Mouse (Mus musculus): ENCODE results near the gene Rhpn2. TPM values are rescaled to one million over a fixed set of nuclear protein-coding genes. Genes with fewer than 3 reads are reported as not detected.

Gene Rhpn2
- polyA plus RNA-seq, 1 experiment from 2014 or later, result 4.0 TPM

GRCm38 (mm10) chr7:35415801-35416653 is 82.1 kb downstream of the Rhpn2 start:
- Histone ChIP-seq H3K9ac (no peak overlapping the region), H3K27me3 (no peaks in the 10 kb centered on the region), H3K4me2 (replicated peaks) (no peak overlapping the region), H3K9me3 (replicated peaks) (no peaks in the 10 kb centered on the region), H3K4me3 (no peak overlapping the region), H3K27ac (no peak overlapping the region), H3K4me1 (no peaks in the 10 kb centered on the region), H3K36me3 (peaks cover 76% of the 10 kb centered on the region)
- 82% methylated on average over 9 of the region's 9 CpGs for WGBS
- ATAC-seq (ENCODE audit: low FRiP score), result no peak

DNA sequence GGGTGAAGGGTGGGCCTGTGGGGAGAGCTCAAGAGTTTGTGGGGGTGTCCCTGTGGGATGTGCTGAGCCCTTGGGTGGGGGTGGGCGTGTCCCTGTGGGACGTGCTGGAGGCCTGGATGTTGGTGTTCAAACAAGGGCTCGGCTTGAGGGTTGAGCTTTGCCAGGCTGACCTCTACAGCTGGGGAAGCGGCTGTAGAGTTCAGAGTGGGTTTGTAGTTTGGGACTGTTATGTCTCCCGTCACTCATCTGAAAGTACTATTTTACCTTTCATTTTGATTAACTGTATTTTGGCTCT is 82.6 kb downstream of the Rhpn2 start:
- 90% methylated on average over 5 of the region's 5 CpGs for WGBS
- H3K4me1 ChIP-seq, result no peaks in the 10 kb centered on the region
- H3K27me3 ChIP-seq, result no peaks in the 10 kb centered on the region
- ATAC-seq (ENCODE audit: low FRiP score), result no peak
- H3K4me3 ChIP-seq, result no peak overlapping the region
- H3K4me2 ChIP-seq (replicated peaks), result no peak overlapping the region
- H3K9ac ChIP-seq, result no peak overlapping the region
- no peaks in the 10 kb centered on the region for H3K9me3 ChIP-seq (replicated peaks)
- peaks cover 79% of the 10 kb centered on the region for H3K36me3 ChIP-seq
- no peak overlapping the region for H3K27ac ChIP-seq

DNA sequence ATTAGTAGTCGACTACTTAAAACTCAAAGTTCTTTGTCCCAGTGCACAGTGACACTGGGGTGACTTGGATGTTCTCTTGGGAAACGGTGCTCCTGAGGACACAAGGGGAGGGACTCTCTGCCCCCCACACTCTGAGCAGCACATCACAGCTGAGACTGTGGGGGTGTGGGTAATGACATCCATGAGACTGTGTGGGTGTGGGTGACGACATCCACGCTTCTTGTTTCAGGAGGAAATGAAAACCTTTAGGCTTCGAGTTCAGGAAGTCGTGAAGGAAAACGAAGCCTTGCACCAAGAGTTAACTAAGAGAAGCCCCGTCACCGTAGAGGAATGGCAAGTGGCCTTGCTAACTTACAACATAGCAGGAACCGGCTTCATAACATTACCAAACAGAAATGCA is 89.1 kb downstream of the Rhpn2 start:
- H3K36me3 ChIP-seq, result peaks cover 79% of the 10 kb centered on the region
- H3K27me3 ChIP-seq, result no peaks in the 10 kb centered on the region
- H3K9ac ChIP-seq, result no peak overlapping the region
- no peak overlapping the region for H3K4me2 ChIP-seq (replicated peaks)
- no peak overlapping the region for H3K27ac ChIP-seq
- H3K9me3 ChIP-seq (replicated peaks), result no peaks in the 10 kb centered on the region
- no peak for ATAC-seq (ENCODE audit: low FRiP score)
- no peaks in the 10 kb centered on the region for H3K4me1 ChIP-seq
- no peak overlapping the region for H3K4me3 ChIP-seq
- WGBS, result 91% methylated on average over 10 of the region's 10 CpGs

DNA sequence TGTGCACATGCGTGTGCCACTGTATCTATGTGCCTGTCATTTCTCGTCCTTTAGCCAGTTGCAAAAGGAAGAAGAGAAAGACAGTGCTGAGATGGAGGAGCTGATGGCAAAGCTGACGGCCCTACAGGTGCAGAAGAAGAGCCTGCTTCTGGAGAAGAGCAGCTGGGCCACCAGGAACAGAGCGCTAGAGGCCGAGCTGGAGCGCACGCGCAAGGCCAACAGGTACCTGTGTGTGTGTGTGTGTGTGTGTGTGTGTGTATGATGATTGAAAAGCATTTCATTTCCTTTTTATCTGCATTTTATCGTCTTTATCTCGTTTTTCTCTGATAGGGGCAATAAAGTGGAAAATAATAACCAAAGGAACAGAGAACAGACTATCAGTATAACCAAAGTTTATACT is 94.2 kb downstream of the Rhpn2 start:
- H3K36me3 ChIP-seq, result peaks cover 76% of the 10 kb centered on the region
- WGBS, result 96% methylated on average over 10 of the region's 10 CpGs

DNA sequence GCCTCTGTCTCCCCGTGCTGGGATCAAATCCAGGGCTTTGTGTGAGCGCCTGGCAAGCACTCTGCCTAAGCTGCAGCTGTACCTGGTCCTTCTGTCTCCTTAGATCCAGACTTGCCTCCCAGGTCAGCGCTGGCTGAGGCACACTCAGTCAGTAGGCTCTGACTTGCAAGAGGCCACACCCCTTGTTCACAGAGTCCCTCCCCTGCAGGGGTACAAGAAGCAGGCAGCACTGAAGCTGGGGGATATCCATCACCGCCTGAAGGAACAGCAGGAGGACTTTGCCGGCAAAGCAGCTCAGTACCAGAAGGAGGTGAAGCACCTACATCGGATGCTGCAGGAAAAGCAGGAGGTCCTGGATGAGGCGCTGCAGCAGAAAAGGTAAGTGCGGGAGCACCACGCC is 101.3 kb downstream of the Rhpn2 start:
- no peak for ATAC-seq (ENCODE audit: low FRiP score)

More for the DNA sequence above, 94.2 kb downstream of the Rhpn2 start:
- H3K9ac ChIP-seq, result no peak overlapping the region
- ATAC-seq (ENCODE audit: low FRiP score), result no peak
- no peaks in the 10 kb centered on the region for H3K9me3 ChIP-seq (replicated peaks)
- no peak overlapping the region for H3K27ac ChIP-seq
- no peak overlapping the region for H3K4me2 ChIP-seq (replicated peaks)
- H3K4me3 ChIP-seq, result no peak overlapping the region
- no peaks in the 10 kb centered on the region for H3K27me3 ChIP-seq
- no peaks in the 10 kb centered on the region for H3K4me1 ChIP-seq

More for the DNA sequence above, 101.3 kb downstream of the Rhpn2 start:
- Histone ChIP-seq H3K27ac (no peak overlapping the region), H3K9me3 (replicated peaks) (no peaks in the 10 kb centered on the region), H3K4me3 (no peak overlapping the region), H3K9ac (no peak overlapping the region), H3K27me3 (no peaks in the 10 kb centered on the region), H3K4me2 (replicated peaks) (no peak overlapping the region), H3K36me3 (peaks cover 72% of the 10 kb centered on the region), H3K4me1 (no peaks in the 10 kb centered on the region)
- 76% methylated on average over 9 of the region's 9 CpGs for WGBS

Other genes with a start within 250 kb of the Rhpn2 start
- 0.96 and 1.6 TPM in 2 replicates for gene Cebpa, start 214.9 kb upstream of the Rhpn2 start, polyA plus RNA-seq (2016; fragmentation: Nextera tagmentation; extraction: Ambion mirVana)
- gene Slc7a10, start 147.8 kb upstream of the Rhpn2 start, polyA plus RNA-seq (2016; fragmentation: Nextera tagmentation; extraction: Ambion mirVana), result 1.9 and 2.1 TPM in 2 replicates
- 17.9 and 19.3 TPM in 2 replicates for gene Lrp3, start 118.7 kb upstream of the Rhpn2 start, polyA plus RNA-seq (2016; fragmentation: Nextera tagmentation; extraction: Ambion mirVana)
- 21.3 and 22.5 TPM in 2 replicates for gene Gpatch1, start 15.7 kb upstream of the Rhpn2 start, polyA plus RNA-seq (2016; fragmentation: Nextera tagmentation; extraction: Ambion mirVana)
- 21.1 and 24.4 TPM in 2 replicates for gene Faap24, start 62.7 kb downstream of the Rhpn2 start, polyA plus RNA-seq (2016; fragmentation: Nextera tagmentation; extraction: Ambion mirVana)
- gene Cep89, start 62.9 kb downstream of the Rhpn2 start, polyA plus RNA-seq (2016; fragmentation: Nextera tagmentation; extraction: Ambion mirVana), result 38.9 and 41.0 TPM in 2 replicates
- gene Slc7a9, start 114.6 kb downstream of the Rhpn2 start, polyA plus RNA-seq (2016; fragmentation: Nextera tagmentation; extraction: Ambion mirVana), result not detected in 2 replicates
- gene Tdrd12, start 203.6 kb downstream of the Rhpn2 start, polyA plus RNA-seq (2016; fragmentation: Nextera tagmentation; extraction: Ambion mirVana), result 0.66 TPM in 1 of 2 replicates, not detected in the other
- 41.0 and 43.9 TPM in 2 replicates for gene Nudt19, start 222.1 kb downstream of the Rhpn2 start, polyA plus RNA-seq (2016; fragmentation: Nextera tagmentation; extraction: Ambion mirVana)

Data from hindbrain, embryonic 12.5 days (tissue).